Mouse (Mus musculus) heart, embryonic 13.5 days (tissue): Measurements from ENCODE around the gene Fgg. TPM values are rescaled to one million over a fixed set of nuclear protein-coding genes. Genes with fewer than 3 reads are reported as not detected.

Experiments used
- ATAC-seq: fragments of 200-750 bp; cut with Nextera tagmentation; 2 replicates; pipeline ENCODE4 v1.8.0; 2017; ENCODE audit warnings: moderate TSS enrichment; ENCODE audit not compliant: insufficient number of reproducible peaks, low FRiP score, low TSS enrichment; ENCODE audit errors: extremely low read depth
- H3K27ac ChIP-seq: fragments of 300-500 bp; sonication (generic); replicated peaks from 2 replicates; pipeline ENCODE4 v1.5.1; 2015; ENCODE audit warnings: moderate library complexity, mild to moderate bottlenecking, inconsistent platforms
- H3K27me3 ChIP-seq: fragments of 300-500 bp; sonication (generic); replicated peaks from 2 replicates; pipeline ENCODE4 v1.6.1; 2015; ENCODE audit warnings: mild to moderate bottlenecking, inconsistent platforms
- H3K36me3 ChIP-seq: fragments of 300-500 bp; sonication (generic); 2 replicates; pipeline ENCODE4 v1.6.1; 2015; ENCODE audit warnings: mild to moderate bottlenecking, inconsistent platforms
- H3K4me1 ChIP-seq: fragments of 300-500 bp; sonication (generic); 2 replicates; pipeline ENCODE4 v1.6.1; 2015; ENCODE audit warnings: inconsistent platforms
- H3K4me2 ChIP-seq: fragments of 300-500 bp; sonication (generic); 2 replicates; pipeline ENCODE4 v1.6.1; 2015; ENCODE audit warnings: inconsistent platforms, mild to moderate bottlenecking, moderate library complexity
- H3K4me3 ChIP-seq: fragments of 300-500 bp; sonication (generic); 2 replicates; pipeline ENCODE4 v1.5.1; 2015; ENCODE audit warnings: moderate library complexity, mild to moderate bottlenecking, inconsistent platforms
- H3K9ac ChIP-seq: fragments of 300-500 bp; sonication (generic); 2 replicates; pipeline ENCODE4 v1.6.1; 2015; ENCODE audit warnings: inconsistent platforms, mild to moderate bottlenecking, moderate library complexity
- H3K9me3 ChIP-seq: fragments of 300-500 bp; sonication (generic); 2 replicates; pipeline ENCODE4 v1.6.1; 2016; ENCODE audit warnings: inconsistent platforms
- WGBS: fragments of 180-500 bp; shearing (Covaris S2); methylation state at CpG from one replicate; pipeline ENCODE4 v1.1.7; 2015; ENCODE audit warnings: mixed read lengths; 5-methylcytosine and 5-hydroxymethylcytosine counted together
- polyA plus RNA-seq: library from polyadenylated mRNA; unstranded; fragments of >200 nt; fragmentation: Nextera tagmentation; extraction: Ambion mirVana; gene quantifications from 2 replicates; pipeline ENCODE4 v1.2.1, GENCODE M21; 2015

Gene Fgg
- polyA plus RNA-seq: 2.9 and 9.8 TPM in 2 replicates

DNA sequence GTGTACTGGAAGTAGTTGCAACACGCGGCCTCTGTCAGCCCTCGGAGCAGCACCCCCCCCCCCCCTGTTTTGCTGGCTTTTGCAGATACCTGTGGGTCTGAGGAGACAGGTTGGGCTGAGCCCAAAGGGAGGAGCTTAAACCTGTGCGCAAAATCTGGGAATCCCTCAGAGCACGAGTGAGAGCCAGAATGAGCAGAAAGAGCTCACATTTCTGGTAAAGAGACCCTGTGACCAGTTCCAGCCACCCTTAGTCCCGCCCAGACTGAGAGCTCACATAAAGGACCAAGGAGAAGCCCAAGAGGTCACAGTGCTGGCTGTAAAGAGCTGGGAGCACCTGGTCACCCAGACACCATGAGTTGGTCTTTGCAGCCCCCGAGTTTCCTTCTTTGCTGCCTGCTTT, at the start of gene Fgg:
Fgg (plus strand) TSS at position 168 of the 400 bp plus-strand sequence.
- no peaks in the 10 kb centered on the region for H3K9me3 ChIP-seq
- no peak within 1 kb of the TSS for H3K4me2 ChIP-seq
- 44% methylated on average over 7 of the region's 7 CpGs for WGBS
- H3K4me1 ChIP-seq: no peaks in the 10 kb centered on the region
- H3K36me3 ChIP-seq: no peaks in the 10 kb centered on the region
- no peak within 1 kb of the TSS for H3K27ac ChIP-seq
- H3K4me3 ChIP-seq: no peak within 1 kb of the TSS
- no peak for ATAC-seq
- no peaks in the 10 kb centered on the region for H3K27me3 ChIP-seq
- no peak within 1 kb of the TSS for H3K9ac ChIP-seq

DNA sequence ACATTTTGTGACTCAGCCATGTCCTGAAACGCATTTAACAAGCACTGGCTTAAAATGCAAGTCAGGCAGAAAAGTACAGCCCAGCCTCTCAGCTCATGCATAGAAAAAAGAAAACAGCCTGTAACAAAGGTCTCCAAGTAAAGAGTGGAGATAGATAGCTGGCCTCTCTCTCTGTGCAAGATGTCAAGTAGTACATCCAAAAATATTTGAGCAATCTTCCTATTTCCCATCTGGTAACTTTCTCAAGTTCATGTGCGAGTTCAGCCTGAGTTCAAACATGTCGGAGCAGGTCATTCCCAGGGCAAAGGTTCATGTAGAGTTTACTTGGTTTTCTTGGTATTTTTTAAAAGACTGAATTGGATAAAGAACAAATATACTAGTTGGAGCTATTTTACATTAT, 36.5 kb upstream of the Fgg start:
- Histone ChIP-seq H3K27ac (no peak overlapping the region), H3K4me1 (no peaks in the 10 kb centered on the region), H3K36me3 (no peaks in the 10 kb centered on the region), H3K9ac (no peak overlapping the region), H3K4me2 (no peak overlapping the region), H3K9me3 (no peaks in the 10 kb centered on the region), H3K27me3 (no peaks in the 10 kb centered on the region), H3K4me3 (no peak overlapping the region)
- ATAC-seq: no peak
- WGBS: 70% methylated on average over 3 of the region's 3 CpGs

DNA sequence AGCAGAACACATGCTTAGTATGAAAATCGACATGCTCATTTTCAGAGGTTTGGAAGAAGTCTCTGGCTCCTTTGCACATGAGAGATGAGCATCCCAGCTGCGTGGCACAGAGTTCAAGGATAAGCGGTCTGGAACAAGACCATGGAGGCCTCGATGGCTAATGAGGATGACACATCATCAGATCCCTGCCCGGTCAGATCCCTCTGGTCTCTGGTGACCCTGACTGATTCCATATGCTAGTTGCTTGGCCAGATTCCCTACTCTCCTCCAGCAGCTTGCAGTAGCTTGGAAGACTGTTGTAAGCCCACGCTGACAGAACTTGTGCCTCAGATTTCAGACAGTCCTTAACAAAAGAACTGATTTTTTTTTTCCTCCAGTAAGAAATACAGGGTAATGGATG, 26.7 kb upstream of the Fgg start:
- no peak; the same call in 1 of the 2 replicates for ATAC-seq
- no peaks in the 10 kb centered on the region for H3K27me3 ChIP-seq

DNA sequence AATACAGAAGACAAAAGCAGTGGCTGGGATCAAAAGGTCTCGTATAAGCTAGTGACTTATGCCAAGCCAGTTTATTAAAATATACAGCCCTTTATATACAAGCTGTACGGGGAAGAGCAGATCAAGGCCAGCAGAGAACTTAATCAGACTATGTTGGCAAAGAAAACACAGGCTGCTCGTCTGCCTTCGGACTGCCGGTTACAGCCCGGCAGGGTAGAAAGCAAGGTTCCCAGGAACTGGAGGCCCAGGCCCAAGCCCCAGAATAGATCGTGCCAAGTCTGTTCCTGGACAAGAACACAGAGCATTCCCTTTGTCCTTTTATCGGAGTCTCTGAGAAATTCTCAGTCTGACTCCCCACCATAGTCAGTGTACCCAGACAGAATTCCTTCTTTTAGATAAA, 25.7 kb upstream of the Fgg start:
- Histone ChIP-seq H3K4me1 (no peaks in the 10 kb centered on the region), H3K27me3 (no peaks in the 10 kb centered on the region), H3K9me3 (no peaks in the 10 kb centered on the region), H3K4me3 (no peak overlapping the region), H3K27ac (no peak overlapping the region), H3K9ac (no peak overlapping the region), H3K36me3 (no peaks in the 10 kb centered on the region), H3K4me2 (no peak overlapping the region)
- no peak for ATAC-seq
- WGBS: 61% methylated on average over 8 of the region's 8 CpGs

More for the DNA sequence above, 26.7 kb upstream of the Fgg start:
- no peaks in the 10 kb centered on the region for H3K4me1 ChIP-seq
- no peak overlapping the region for H3K9ac ChIP-seq
- H3K4me2 ChIP-seq: no peak overlapping the region
- no peak overlapping the region for H3K27ac ChIP-seq
- no peak overlapping the region for H3K4me3 ChIP-seq
- 70% methylated on average over 6 of the region's 6 CpGs for WGBS
- no peaks in the 10 kb centered on the region for H3K9me3 ChIP-seq
- no peaks in the 10 kb centered on the region for H3K36me3 ChIP-seq

DNA sequence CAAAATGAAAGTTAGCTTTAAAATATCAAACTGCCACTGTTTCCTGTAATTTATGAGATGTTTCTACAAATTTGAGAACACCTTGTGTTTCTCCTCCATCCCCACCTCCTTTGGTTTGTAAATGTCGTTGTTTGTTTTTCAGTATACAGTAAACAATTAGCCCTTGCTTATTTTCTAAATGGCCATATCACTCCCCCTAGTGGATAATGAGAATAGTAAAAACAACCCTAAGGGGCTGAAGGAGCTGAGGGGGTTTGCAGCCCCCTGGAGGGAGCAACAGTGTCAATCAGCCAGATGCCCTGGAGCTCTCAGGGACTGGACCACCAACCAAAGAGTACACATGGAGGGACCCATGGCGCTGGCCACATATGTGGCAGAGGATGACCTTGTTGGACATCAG, 22.7 kb upstream of the Fgg start:
- no peaks in the 10 kb centered on the region for H3K4me1 ChIP-seq
- no peaks in the 10 kb centered on the region for H3K27me3 ChIP-seq
- no peak overlapping the region for H3K4me3 ChIP-seq
- H3K4me2 ChIP-seq: no peak overlapping the region
- no peak for ATAC-seq
- H3K27ac ChIP-seq: no peak overlapping the region
- no peak overlapping the region for H3K9ac ChIP-seq
- WGBS: 78% methylated on average over 2 of the region's 2 CpGs
- no peaks in the 10 kb centered on the region for H3K36me3 ChIP-seq
- no peaks in the 10 kb centered on the region for H3K9me3 ChIP-seq

DNA sequence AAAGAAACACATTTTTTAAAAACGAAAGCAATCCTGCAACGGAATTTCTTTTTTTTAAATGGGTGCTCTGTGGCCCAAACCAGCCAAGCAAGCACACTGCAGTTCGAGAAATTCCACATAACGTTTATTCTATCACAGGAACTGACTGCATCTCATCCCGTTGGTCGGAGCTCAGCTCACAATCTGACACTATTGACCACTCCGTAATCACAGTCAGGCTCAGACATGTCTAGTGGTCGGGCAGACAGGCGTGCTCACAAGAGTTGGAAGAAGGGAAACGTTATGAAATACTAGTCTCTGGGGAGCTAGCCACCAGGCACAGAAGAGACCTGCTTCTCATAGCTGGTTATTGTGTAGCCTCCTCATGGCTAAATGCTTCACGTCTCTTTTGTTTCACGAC, 15.6 kb upstream of the Fgg start:
- H3K4me3 ChIP-seq: no peak overlapping the region
- peaks cover 24% of the 10 kb centered on the region for H3K27me3 ChIP-seq
- ATAC-seq: no peak
- no peaks in the 10 kb centered on the region for H3K9me3 ChIP-seq
- no peak overlapping the region for H3K4me2 ChIP-seq
- H3K36me3 ChIP-seq: no peaks in the 10 kb centered on the region
- no peak overlapping the region for H3K9ac ChIP-seq
- H3K4me1 ChIP-seq: peaks cover 8% of the 10 kb centered on the region
- WGBS: 75% methylated on average over 12 of the region's 12 CpGs
- H3K27ac ChIP-seq: no peak overlapping the region

DNA sequence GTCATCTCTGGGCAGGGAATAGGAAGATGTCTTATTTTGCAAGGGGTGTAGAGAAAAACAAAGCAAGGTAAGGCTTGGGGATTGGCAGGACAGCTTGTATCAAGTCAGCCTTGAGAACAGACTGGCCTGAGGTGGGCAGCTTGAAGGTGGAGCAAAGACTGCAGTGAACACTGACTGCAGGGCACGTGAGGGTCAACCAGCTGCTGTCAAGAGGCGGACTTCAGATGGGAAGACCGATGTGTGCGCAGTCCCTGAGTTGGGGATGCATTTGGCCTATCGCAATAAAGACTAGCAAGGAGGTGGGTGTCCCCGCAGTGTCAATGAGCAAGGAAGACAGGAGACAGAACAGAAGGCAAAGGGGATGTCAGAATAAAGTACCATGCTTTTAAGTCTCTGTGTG, 14.6 kb upstream of the Fgg start:
- H3K27me3 ChIP-seq: peaks cover 25% of the 10 kb centered on the region
- no peak overlapping the region for H3K9ac ChIP-seq
- H3K9me3 ChIP-seq: no peaks in the 10 kb centered on the region
- H3K36me3 ChIP-seq: no peaks in the 10 kb centered on the region
- H3K4me3 ChIP-seq: no peak overlapping the region
- ATAC-seq: no peak
- H3K4me2 ChIP-seq: no peak overlapping the region
- H3K4me1 ChIP-seq: peaks cover 8% of the 10 kb centered on the region
- H3K27ac ChIP-seq: no peak overlapping the region
- WGBS: 79% methylated on average over 6 of the region's 6 CpGs

DNA sequence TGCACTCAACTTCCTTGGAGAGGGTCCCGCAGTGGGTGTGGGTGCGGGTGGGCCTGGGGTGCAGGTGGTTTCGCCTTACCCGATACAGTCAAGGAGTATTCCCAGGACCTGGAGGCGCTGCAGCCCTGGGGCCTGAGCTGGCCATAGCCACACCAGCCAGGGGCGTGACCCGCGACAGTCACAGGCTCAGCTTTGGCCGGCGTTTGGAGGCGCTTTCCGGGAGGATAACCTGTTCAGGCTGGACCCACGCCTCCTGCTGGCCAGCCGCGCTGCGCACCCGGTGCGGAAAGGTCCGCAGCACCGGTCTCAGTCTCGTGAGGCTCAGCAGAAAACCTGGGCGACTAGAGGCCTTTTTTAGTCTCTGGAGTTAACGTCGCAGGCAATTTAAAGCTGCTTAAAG, 12.2 kb upstream of the Fgg start:
- H3K4me2 ChIP-seq: peak overlapping the region; percentile 71
- no peak overlapping the region for H3K27ac ChIP-seq
- no peaks in the 10 kb centered on the region for H3K9me3 ChIP-seq
- peaks cover 25% of the 10 kb centered on the region for H3K27me3 ChIP-seq
- H3K4me3 ChIP-seq: peak overlapping the region; percentile 43
- peaks cover 8% of the 10 kb centered on the region for H3K4me1 ChIP-seq
- no peak; the same call in 1 of the 2 replicates for ATAC-seq
- 2% methylated on average over 24 of the region's 24 CpGs for WGBS
- H3K9ac ChIP-seq: peak overlapping the region; percentile 58; the same call in 1 of the 2 replicates
- H3K36me3 ChIP-seq: no peaks in the 10 kb centered on the region

DNA sequence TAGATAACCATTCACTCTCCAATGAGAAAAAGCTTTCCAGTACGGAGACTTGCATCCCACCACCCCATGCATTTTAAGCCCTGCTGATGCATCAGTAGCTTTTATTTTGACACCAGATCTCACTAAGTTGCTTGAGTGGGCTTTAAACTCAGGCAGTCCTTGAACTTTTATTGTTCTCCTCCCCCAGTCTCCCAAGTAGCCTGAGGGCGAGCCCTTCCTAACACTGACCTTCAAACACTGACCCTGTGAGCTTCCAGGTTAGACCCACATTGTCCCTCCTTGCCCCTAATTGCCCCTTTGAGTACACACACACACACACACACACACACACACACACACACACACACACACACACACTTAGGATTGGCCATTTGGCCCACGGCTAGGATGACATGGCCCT, 10.9 kb upstream of the Fgg start:
- no peak for ATAC-seq
- H3K27ac ChIP-seq: no peak overlapping the region
- no peak overlapping the region for H3K4me2 ChIP-seq
- no peaks in the 10 kb centered on the region for H3K9me3 ChIP-seq
- H3K27me3 ChIP-seq: peaks cover 25% of the 10 kb centered on the region
- no peak overlapping the region for H3K9ac ChIP-seq
- peaks cover 8% of the 10 kb centered on the region for H3K4me1 ChIP-seq
- H3K36me3 ChIP-seq: no peaks in the 10 kb centered on the region
- no peak overlapping the region for H3K4me3 ChIP-seq
- 67% methylated on average over 3 of the region's 3 CpGs for WGBS

DNA sequence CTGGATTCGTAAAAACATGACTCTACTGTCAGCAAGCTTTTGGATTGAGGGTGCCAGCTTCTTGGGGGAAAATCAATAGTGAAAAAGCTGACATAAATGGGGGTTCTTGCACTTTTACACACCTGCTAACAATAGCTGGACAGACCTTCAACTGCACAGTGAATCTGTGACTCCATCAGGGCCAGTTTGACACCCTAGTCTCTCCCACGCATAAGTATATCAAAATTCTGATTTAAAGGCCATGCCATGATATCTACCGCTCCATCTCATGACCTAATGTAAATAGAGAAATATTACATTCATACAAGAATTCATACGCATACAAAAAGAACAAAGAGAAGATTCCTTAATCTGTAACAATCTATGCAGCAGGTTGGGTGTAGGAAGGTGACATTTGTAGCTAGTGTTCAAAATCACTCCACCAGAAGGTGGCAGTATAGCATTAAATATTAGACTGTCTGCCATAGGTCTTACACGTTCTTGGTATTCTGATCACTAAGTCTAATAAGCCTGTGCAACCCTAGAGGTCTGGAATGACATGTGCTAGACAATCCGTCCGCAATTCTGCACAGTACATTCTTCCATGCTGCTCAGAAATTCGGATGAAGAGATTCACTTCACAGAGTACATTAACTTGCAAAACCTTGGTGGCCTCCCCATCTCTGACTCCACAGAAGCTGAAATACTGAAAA, 8.6 kb upstream of the Fgg start:
- Histone ChIP-seq H3K4me1 (peaks cover 8% of the 10 kb centered on the region), H3K9ac (no peak overlapping the region), H3K27ac (no peak overlapping the region), H3K36me3 (no peaks in the 10 kb centered on the region), H3K9me3 (no peaks in the 10 kb centered on the region), H3K27me3 (peaks cover 25% of the 10 kb centered on the region), H3K4me2 (no peak overlapping the region), H3K4me3 (no peak overlapping the region)
- 28% methylated on average over 8 of the region's 8 CpGs for WGBS
- no peak for ATAC-seq

DNA sequence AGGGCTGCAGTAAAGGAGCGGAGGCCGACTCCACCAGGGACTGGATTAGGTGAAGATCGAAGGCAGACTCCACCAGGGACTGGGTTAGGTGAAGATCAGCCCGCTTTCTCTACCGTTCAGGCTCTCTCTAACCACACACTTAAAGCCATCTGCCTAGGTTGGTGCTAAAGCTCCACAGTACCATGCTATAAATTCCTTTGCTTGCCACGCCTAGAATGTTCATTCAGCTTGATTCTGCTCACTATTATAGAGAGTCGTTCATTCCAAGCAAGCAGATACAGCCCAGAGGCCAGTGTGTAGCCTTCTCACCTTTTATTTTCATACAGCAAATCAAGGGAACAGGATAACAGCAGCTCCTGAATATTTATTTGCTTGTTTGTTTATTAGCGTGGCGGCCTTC, 7.5 kb upstream of the Fgg start:
- no peak overlapping the region for H3K4me2 ChIP-seq
- H3K36me3 ChIP-seq: no peaks in the 10 kb centered on the region
- no peak overlapping the region for H3K27ac ChIP-seq
- no peaks in the 10 kb centered on the region for H3K9me3 ChIP-seq
- H3K27me3 ChIP-seq: peaks cover 16% of the 10 kb centered on the region
- ATAC-seq: no peak
- no peak overlapping the region for H3K9ac ChIP-seq
- H3K4me1 ChIP-seq: peaks cover 8% of the 10 kb centered on the region
- WGBS: 83% methylated on average over 9 of the region's 9 CpGs
- no peak overlapping the region for H3K4me3 ChIP-seq

DNA sequence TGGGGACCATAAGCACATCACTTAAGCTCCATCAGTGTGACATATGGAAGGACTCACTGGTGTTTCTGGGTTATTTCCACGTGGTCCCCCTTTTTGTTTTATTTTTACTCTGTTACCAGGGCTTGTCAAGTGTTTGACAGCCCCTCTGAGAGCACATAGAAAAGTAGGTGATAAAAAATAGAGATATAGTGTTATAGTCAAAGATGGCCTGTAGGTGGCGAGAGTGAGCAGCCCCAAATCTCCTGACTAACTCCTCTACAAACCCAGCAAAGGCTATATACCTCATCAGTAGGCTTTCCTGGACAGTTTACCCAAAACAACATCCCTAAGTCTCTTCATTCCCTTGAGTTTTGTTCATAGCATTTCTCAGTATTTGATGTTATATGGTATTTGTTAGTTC, 5.3 kb upstream of the Fgg start:
- Histone ChIP-seq H3K4me2 (no peak overlapping the region), H3K4me1 (no peaks in the 10 kb centered on the region), H3K27ac (no peak overlapping the region), H3K27me3 (no peaks in the 10 kb centered on the region), H3K9ac (no peak overlapping the region), H3K36me3 (no peaks in the 10 kb centered on the region), H3K4me3 (no peak overlapping the region), H3K9me3 (no peaks in the 10 kb centered on the region)
- no peak for ATAC-seq
- 3% methylated on average over 2 of the region's 2 CpGs for WGBS
